Mouse (Mus musculus) c-Kit-positive CD71-positive TER-119-negative erythroid progenitor cells, embryonic 14.5 days (primary cell): Measurements from ENCODE around the gene Prap1.
A peak's percentile ranks its signal among the peaks of the same experiment; 100 is the strongest.
"Not testable (repeated sequence)": the region's sequence is repeated elsewhere in the genome, so short reads cannot be mapped to it uniquely, and the experiment has no call there.

Experiments used
- DNase-seq: peaks from one replicate; pipeline ENCODE4 v3.0.0-alpha.2; 2013; ENCODE audit warnings: low read depth

The Prap1 gene

DNA sequence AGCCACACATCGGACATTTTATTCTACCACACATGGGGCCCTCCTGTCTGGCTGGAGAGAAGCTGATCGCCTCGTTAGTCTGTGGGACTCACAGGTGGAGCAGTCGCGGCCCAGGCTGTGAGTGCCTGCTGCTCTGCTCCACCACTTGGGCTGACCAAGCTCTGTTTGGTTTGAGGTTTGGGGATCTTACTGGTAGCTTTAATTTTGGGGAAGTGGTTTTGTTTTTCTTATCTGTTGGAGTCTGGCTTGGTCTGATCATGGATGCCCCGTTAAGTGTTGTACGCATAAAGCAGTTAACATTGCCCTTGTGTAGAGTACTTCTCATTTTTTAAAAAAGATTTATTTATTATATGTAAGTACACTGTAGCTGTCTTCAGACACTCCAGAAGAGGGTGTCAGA, 40.8 kb downstream of the Prap1 start:
- DNase-seq, result not testable (repeated sequence)

DNA sequence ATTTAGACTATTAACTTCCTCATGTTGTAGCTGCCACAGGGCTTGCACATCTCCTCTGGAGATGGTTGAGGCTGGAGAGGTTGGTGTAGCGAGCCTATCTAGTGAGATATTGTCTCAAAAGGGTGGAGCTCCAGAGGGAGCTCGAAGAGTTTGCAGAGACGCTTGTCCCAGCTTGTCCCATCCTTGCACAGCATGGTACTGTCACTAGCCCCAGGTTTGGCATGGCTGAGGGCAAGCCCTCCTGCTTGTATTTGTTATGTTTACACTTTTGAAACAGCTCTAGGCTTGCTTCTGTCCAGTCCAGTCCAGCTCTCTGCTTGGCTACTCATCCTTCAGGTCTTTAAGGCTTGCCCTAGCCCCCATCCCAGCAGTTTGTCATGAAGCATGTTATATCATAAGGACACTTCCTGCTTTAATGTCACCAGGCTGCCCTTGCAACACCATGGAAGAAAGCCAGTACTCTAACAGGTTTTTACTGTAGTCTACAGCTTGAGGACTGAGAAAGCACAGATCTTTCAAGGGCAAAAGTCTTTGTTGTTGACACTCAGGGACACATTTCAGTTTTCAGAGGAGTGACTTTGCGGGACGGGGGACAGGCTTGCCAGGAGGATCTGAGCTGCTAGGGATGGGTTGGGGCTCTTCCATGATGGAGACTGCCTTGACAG, 42.0 kb downstream of the Prap1 start:
- DNase-seq, result no peak

DNA sequence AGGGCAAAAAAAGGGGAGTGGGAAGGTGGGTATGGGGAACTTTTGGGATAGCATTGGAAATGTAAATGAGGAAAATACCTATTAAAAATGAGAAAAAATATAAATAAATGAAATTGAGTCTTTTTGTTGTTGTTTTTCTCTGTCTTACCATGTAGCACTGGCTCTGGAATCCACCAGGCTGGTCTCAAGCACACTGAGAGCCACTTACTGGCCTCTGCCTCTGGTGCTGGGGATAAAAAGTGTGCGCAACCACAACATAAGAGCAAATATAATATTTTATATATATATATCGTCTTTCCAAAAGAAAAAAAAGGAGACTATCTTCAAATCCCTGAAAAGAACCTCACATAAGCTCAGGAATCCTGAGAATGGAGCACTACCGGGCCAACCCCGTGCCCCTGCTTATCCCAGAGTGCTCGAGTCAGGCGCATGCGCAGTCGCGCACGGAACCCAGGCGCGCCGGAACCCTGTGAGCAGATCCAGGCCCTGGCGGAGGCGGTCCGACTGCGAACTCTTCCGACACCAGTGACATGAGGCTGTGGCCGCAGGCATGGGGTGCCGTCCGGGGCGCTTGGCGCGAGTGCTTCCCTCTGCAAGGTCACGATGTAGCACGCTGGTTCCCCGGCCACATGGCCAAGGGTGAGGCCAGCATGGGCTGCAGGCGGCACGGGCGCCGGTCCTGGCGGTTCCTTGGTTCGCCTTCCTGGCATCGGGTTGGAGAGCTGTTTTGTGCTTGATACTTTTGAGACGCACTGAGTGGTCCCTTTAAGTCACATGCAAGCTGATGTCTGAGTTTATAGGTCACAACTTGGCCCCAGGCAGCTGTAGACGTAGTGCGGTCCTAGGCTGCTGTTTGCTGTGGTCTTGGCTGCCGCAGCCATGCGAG, 44.2 kb downstream of the Prap1 start, which contains the start of gene Mtg1:
Gene Mtg1 (plus strand): TSS at position 430 of the 886 bp plus-strand sequence.
- peak; percentile 89 for DNase-seq

DNA sequence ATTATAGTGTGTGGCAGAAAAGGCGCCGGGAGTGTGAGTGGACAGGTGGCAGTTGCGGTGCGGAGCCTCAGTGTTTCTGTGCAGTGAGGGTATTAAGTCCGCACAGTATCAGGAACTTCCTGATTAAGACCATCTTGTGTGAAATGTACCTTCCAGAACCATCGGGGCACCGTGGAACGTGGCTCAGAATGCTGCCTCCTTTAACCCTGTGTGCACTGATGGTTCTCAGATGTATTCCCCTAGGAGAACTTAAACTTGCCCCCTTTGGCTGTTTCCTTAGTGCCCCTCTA, 44.8 kb downstream of the Prap1 start:
- DNase-seq, result no peak

DNA sequence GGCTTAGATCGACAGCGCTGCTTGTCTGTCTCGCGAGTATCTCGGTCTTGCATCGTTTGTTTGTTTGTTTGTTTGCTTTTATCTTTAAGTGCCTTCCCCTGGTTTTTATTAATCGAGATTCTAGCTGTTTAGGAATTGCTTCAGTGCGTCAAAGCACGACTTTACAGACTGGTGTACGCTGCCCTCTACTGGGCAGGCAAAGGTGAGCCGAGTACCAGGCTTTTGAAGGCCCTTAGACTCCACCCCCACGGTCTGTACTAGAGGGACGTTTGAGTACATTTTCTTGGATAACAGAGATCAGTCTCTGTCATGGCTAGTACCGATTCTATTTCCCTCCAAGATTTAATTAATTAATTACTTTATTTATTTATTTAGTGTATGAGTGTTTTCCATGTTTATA, 48.2 kb downstream of the Prap1 start:
- DNase-seq, result peak; percentile 68

DNA sequence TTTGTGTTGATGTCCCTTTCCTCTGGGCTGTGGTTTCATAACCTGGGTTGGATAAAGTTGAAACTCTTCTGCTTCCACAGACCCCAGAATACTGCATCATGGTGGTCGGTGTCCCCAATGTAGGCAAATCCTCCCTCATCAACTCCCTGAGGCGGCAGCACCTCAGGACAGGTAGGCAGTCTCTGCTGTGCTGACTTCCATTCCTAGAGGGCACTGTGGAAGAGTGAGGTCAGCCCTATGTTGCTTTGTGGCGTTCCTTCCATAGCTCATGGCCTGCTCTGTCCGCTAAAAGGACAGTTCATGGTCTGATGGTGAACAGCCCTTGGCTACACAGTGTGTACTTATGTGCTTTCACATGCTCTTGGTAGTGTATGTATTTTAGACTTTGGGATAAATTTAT, 51.4 kb downstream of the Prap1 start:
- no peak for DNase-seq
